Mouse (Mus musculus) embryo, embryonic 9.5 days (tissue): ENCODE results near the gene Nipsnap1.

Experiments used
- DNase-seq: peaks from one replicate; pipeline ENCODE4 v3.0.0-alpha.2; 2017; ENCODE audit errors: extremely low spot score

The Nipsnap1 gene

DNA sequence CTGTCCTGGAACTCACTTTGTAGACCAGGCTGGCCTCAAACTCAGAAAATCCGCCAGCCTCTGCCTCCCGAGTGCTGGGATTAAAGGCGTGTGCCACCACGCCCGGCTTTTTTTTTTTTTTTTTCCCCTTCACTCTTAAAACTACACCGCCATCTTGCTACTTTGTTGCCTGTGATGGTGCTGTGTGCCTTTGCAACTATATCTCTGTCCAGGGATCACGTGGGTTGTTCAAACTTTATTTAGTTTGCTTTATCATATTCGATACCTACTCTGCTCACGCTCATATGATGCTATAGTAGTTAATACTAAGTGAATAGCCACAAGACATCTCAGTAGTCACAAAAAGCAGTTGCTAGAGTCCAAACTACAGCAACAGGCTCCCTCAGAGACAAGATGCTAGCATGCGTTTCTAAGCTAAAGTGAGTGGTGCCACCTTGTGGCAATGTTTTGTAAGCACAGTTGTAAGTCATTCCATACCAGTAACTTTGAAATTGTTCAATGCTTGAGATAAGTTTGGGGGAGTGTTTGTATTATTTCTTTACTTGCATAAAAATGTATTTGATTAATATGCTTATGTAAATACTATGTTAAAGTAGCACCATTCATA, 8.0 kb upstream of the Nipsnap1 start:
- DNase-seq, result peak; percentile 57

DNA sequence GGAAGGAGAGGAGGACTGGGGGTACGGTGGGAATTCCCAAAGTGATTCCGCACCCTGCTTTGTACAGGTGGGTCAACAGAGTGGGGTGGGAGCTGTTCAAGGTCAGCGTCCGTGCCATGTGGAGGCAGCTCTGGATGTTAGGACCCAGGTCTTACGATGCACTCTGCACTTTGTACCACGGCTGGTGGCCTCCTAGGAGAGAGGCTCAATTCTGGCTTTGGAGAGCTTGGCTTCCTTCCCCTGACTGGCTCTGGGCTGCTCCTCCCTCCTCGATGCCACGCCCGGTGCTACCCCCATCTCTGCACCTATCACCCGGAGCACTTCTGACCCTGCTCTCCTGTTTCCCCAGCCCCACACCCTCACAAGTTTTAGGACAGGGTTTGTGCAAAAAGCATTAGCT, 800 bp downstream of the Nipsnap1 start:
- DNase-seq, result no peak

DNA sequence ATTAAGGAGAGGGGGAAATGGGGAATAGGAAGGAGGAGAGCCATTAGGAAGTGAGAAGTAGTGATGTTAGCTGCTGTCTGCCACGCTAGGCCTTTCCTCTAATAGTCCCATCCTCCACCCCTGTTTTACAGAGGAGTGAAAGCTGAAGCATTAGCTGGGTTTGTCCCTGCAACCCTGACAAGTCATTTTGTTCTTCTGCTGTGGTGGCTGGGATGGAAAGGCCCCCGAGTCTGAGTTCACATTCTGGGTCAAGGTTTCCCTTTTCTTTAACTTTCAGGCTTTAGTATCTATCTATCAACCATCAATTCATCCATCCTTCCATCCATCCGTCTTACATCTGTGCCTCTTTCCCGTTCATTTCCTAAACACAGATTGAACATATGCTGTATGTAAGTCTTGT, 7.3 kb downstream of the Nipsnap1 start:
- DNase-seq, result no peak

DNA sequence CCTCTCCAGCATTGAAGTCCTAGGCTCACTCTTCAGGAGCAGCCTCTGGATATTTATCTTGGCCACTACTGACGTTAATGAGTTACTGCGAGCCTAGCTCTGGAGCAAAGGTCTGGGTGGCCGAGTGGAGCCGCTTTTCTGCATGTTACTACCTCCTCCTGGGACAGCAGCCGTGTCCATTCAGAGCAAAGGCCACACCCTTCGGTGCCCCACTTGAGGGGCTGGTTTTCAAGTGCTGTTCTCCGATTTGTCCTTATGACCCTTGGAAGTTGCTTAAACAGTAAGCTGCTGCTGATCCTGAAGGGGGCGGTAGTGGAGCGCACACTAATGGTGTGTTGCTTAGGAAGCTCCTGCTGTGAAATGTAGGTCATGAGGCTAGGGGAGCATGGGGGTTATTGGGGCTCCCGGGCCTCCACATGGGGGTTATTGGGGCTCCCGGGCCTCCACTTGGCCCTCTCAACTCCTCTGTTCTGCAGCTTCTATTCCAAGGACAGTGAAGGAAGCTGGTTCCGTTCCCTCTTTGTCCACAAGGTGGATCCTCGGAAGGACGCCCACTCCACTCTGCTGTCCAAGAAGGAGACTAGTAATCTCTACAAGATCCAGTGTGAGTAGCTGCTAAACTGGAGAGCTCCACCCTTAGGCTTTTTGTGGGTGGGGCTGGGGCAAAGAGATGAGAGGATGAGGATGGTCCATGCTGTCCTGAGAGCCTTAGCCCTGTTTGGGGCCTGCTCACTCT, 9.3 kb downstream of the Nipsnap1 start:
- DNase-seq, result peak; percentile 53

- DNase-seq, result no peak
These were observed 11.7 kb downstream of the Nipsnap1 start for GRCm38 (mm10) chr11:4885385-4885903.

- DNase-seq, result no peak
These were observed 13.2 kb downstream of the Nipsnap1 start for GRCm38 (mm10) chr11:4886987-4887386.

DNA sequence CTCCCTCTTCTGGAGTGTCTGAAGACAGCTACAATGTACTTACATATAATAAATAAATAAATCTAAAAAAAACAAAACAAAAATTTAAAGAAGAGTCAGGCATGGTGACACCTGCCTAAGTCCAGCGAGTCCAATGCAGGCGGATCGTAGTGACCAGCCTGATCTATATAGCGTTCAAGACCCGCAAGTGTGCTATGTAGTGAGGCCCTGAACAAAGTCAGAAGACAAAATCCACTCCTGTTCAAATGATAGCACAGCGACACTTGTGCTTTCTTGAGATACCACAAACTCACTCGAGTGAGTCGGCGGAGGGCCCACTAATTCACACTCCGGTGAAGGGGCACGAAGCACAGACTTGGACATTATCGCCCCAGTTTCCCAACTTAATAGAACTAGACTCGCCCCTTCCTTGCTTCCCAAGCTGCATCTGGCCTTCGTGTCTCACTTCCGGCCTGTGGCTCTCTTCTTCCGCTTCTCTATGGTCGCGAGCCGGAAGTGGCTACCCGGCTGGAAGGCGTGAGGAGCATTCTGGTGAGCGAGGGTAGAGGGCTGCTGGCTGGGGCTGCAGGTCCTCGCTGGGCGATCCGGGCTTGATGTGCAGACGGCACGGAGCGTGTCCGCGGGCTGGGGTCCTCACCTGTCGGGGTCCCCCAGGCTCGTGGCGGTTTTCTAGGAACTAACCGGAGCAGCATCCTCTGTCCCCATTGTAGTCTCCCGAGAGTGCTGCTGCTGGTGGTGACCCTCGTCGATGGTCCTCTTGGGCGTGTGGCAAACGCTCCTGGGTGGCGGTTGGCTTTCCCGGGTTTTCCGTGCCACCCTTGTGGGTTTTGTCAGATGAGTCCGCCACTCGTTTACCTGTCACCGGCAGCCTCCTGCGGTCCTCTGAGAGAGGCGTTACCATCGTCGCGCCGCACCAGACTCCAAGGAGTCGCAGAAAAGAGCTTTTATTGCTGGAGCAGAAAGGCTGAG, 21.4 kb downstream of the Nipsnap1 start, which contains the start of gene Thoc5:
Gene Thoc5, plus strand, starts transcription at position 473 of the 969 bp plus-strand sequence.
- peak; percentile 84 for DNase-seq

- no peak for DNase-seq
These were observed 26.7 kb downstream of the Nipsnap1 start for GRCm38 (mm10) chr11:4900437-4900836.

- no peak for DNase-seq
These were observed 28.2 kb downstream of the Nipsnap1 start for GRCm38 (mm10) chr11:4901956-4902355.

DNA sequence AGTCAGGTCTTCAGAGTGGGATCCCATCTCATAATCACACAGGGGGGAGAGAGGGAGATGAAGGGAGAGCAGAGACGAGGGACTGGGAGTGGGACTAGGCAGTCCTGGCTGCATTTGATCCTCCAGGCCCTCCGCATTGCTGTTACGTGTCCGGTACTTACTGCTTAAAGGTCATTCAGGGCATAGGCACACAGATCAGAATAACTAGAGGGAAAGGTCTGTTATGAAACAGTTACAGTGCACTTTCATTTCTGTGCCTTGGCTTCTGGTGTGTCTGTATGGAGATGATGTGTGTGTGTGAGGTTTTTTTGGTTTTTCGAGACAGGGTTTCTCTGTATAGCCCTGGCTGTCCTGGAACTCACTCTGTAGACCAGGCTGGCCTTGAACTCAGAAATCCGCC, 32.5 kb downstream of the Nipsnap1 start:
- DNase-seq, result no peak

- peak; percentile 48 for DNase-seq
These were observed 42.3 kb downstream of the Nipsnap1 start for GRCm38 (mm10) chr11:4916068-4916467.

DNA sequence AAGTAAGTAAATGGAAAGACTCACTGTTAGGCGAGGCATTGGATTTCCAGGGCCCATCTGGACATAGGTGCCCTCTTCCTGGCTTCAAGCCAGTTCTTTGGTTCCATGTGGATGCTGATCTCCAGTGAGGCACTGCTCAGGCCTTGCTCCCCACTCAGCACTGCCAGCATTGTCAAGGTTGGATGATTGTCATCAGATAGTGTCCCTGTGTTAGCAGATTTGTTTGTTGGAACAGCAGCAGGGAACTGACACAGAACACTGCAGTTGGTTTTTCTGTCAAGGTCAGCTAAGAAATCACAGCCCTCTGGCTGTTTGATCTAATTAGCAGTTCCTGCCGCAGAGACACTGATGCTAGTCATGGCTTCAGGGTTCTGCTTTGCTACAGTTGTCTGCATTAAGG, 47.5 kb downstream of the Nipsnap1 start:
- DNase-seq, result no peak

GRCm38 (mm10) chr11:4921751-4922150, 48.0 kb downstream of the Nipsnap1 start:
- no peak for DNase-seq

- DNase-seq, result no peak
These were observed 53.5 kb downstream of the Nipsnap1 start for GRCm38 (mm10) chr11:4927224-4927623.

DNA sequence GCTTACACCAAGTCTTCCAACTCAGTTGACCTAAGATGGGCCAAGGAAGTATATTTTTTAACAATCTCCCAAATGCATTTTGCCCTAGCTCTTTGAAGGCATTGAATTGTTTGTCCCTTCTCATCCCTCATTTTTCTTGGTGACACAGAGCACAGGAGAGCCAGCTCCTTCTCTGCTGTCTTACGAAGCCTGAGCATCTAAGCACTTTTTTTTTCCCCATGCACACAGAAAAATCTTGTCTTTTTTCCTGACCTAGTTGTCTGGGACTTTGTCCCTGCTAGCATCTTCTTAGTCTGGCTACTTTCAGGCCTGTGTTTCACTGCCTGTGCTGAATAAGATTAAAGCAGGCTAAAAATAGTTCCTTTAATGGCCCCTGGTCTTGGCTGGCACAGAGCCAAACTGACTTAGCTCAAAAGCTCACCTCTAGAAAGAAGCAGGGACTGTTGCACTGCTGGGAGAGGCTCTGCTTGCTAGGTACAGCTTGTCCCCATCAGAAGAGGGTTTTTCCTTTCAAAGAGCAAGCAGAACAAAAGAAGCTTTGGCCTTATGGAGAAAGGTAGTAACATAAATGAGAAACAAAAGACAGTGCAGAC, 57.4 kb downstream of the Nipsnap1 start:
- DNase-seq, result no peak

- no peak for DNase-seq
These were observed 62.5 kb downstream of the Nipsnap1 start for GRCm38 (mm10) chr11:4936243-4936642.
